Mouse (Mus musculus): ENCODE measurements around the gene Batf3. TPM values are rescaled to one million over a fixed set of nuclear protein-coding genes. Genes with fewer than 3 reads are reported as not detected.

The Batf3 gene
- polyA plus RNA-seq, 1 experiment from 2014 or later, result 1.6 TPM

DNA sequence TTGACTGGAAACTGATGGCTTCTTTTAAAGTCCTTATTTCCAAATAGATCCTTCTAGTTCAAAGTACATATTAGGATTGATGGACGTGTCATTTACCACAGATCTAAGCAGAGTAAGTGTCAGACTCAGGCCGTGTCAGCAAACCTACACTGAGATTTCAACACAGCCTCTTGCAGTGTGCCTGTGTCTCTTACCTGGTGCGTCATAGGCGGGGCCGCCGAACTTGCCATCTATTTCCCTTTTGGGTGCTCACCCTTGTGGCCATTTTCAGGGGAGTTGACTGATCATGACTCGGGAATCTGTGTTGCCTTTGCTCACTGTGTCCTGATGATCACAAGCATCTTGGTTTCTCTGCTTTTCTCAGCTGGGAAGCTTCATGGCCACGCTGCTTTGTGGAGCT, 14.4 kb upstream of the Batf3 start:
- 84% methylated on average over 8 of the region's 8 CpGs for WGBS
- Histone ChIP-seq H3K4me1 (ENCODE audit: control insufficient read depth, insufficient read depth, low read length) (no peaks in the 10 kb centered on the region), H3K36me3 (ENCODE audit: control insufficient read depth, insufficient read depth, low read length) (peaks cover 42% of the 10 kb centered on the region)

DNA sequence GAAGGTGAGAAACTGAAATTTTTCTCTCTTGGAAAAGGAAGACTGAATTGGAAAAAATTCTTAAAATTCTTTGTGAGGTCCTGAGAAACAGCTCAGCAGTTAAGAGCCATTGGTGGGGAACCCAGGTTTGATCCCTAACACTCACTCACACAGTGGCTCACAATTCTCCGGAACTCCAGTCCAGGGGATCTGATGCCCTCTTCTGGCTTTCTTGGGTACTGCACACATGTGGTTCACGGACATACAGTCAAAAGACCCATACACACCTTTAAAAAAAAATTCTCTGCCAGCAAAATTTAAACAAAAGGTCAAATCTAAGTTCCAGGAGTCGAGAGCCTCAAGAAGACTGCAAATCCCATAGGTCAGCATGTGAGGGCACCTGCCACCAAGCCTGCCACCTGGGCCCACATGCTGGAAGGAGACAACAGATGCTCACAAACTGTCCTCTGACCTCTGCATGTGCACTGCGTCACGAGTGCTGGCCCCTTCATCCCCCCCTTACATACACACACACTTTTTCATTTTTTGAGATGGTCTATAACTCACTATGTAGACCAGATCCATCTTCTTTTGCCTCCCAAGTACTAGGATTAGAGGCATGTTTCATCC, 12.6 kb upstream of the Batf3 start:
- WGBS, result 70% methylated on average over 5 of the region's 5 CpGs
- Histone ChIP-seq H3K4me3 (ENCODE audit: low read depth, low read length) (no peak overlapping the region), H3K9me3 (replicated peaks; ENCODE audit: control insufficient read depth, low read length) (no peaks in the 10 kb centered on the region), H3K27ac (ENCODE audit: low read depth, low read length) (no peak overlapping the region), H3K4me1 (ENCODE audit: control insufficient read depth, insufficient read depth, low read length) (no peaks in the 10 kb centered on the region), H3K9ac (ENCODE audit: low read length) (no peak overlapping the region), H3K27me3 (replicated peaks; ENCODE audit: control insufficient read depth, insufficient read depth, low read length) (no peaks in the 10 kb centered on the region), H3K36me3 (ENCODE audit: control insufficient read depth, insufficient read depth, low read length) (peaks cover 33% of the 10 kb centered on the region), H3K4me2 (ENCODE audit: low read length) (no peak overlapping the region)
- ATAC-seq (no peak), DNase-seq (ENCODE audit: low spot score) (peak; percentile 61)

More for the DNA sequence above, 14.4 kb upstream of the Batf3 start:
- DNase-seq (ENCODE audit: low spot score), result no peak
- no peak for ATAC-seq
- no peaks in the 10 kb centered on the region for H3K27me3 ChIP-seq (replicated peaks; ENCODE audit: control insufficient read depth, insufficient read depth, low read length)
- no peak overlapping the region for H3K27ac ChIP-seq (ENCODE audit: low read depth, low read length)
- no peak overlapping the region for H3K9ac ChIP-seq (ENCODE audit: low read length)
- H3K9me3 ChIP-seq (replicated peaks; ENCODE audit: control insufficient read depth, low read length), result no peaks in the 10 kb centered on the region
- H3K4me3 ChIP-seq (ENCODE audit: low read depth, low read length), result no peak overlapping the region
- H3K4me2 ChIP-seq (ENCODE audit: low read length), result no peak overlapping the region

DNA sequence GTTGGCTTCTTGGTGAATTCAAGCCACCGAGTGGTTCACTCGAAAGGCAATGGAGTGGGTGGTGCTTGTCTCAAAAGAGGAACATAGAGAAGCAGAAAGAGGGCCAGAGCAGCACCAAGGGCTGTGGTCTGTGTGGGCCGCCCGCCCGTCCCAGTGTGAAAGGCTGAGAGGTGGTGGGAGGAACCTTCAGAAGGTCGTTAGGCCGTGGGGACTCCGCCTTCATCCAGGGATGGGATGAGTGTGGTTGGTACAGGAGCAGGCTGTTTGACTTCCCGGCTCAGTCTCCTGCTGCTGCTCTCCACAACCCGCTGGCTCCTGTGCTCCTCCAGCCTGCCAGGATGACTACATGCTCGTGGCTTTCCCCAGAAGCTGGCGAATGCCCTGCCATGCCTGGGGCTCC, 12.1 kb upstream of the Batf3 start:
- 73% methylated on average over 12 of the region's 12 CpGs for WGBS
- no peak overlapping the region for H3K27ac ChIP-seq (ENCODE audit: low read depth, low read length)
- no peak overlapping the region for H3K4me2 ChIP-seq (ENCODE audit: low read length)
- no peak overlapping the region for H3K9ac ChIP-seq (ENCODE audit: low read length)
- no peaks in the 10 kb centered on the region for H3K9me3 ChIP-seq (replicated peaks; ENCODE audit: control insufficient read depth, low read length)
- H3K4me3 ChIP-seq (ENCODE audit: low read depth, low read length), result no peak overlapping the region
- DNase-seq (ENCODE audit: low spot score), result no peak
- no peaks in the 10 kb centered on the region for H3K4me1 ChIP-seq (ENCODE audit: control insufficient read depth, insufficient read depth, low read length)
- no peak for ATAC-seq
- H3K27me3 ChIP-seq (replicated peaks; ENCODE audit: control insufficient read depth, insufficient read depth, low read length), result no peaks in the 10 kb centered on the region
- peaks cover 28% of the 10 kb centered on the region for H3K36me3 ChIP-seq (ENCODE audit: control insufficient read depth, insufficient read depth, low read length)

DNA sequence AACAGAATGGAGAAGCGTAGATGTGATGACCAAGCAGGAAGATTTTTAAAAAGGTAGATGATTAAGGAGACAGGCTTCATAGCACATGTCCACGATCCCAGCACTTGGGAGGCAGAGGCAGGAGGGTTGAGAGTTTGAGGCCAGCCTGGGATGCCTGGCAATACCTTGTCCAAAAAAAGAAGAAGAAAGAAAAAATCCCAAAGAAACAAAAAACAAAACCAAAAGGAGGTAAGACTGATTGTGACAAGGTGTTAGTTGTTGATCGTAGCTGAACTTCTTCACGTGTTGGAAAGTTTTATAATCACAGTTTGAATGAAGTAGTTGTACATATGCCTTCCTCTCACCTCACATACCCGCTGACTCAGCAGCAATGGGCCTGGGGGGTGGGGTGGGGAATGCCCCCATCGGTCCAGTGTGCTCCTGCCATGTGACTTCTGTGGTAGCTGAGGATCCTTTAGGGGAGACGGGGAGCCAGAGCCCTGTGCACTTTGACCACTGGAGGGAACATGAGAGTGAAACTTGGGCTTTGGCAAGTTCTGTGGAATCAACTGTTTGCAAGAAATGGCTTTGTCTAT, 11.3 kb upstream of the Batf3 start:
- no peak for DNase-seq (ENCODE audit: low spot score)
- no peaks in the 10 kb centered on the region for H3K27me3 ChIP-seq (replicated peaks; ENCODE audit: control insufficient read depth, insufficient read depth, low read length)
- no peak overlapping the region for H3K9ac ChIP-seq (ENCODE audit: low read length)
- H3K4me1 ChIP-seq (ENCODE audit: control insufficient read depth, insufficient read depth, low read length), result no peaks in the 10 kb centered on the region
- H3K4me2 ChIP-seq (ENCODE audit: low read length), result no peak overlapping the region
- no peak overlapping the region for H3K4me3 ChIP-seq (ENCODE audit: low read depth, low read length)
- ATAC-seq, result no peak
- 88% methylated on average over 7 of the region's 7 CpGs for WGBS
- H3K27ac ChIP-seq (ENCODE audit: low read depth, low read length), result no peak overlapping the region
- peaks cover 24% of the 10 kb centered on the region for H3K36me3 ChIP-seq (ENCODE audit: control insufficient read depth, insufficient read depth, low read length)
- H3K9me3 ChIP-seq (replicated peaks; ENCODE audit: control insufficient read depth, low read length), result no peaks in the 10 kb centered on the region

DNA sequence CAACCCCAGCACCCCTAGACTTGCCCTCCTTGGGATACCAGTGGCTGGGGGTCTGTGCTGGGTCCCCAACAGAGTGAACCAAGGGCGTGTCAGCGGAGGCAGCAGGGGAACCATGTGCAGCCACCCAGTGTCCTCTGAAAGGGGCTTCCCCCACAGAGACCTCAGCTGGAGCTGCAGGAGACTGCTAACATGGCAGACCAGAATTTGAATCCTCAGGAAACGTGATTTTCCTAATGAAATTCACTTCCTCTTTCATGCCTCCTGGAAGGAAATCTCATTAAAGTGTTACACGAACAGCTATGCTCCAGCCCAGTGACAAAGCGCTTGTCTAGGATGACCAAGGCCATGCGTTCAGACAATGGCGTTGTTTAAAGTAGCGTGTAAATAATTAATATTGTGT, 10.7 kb upstream of the Batf3 start:
- DNase-seq (ENCODE audit: low spot score) (no peak), ATAC-seq (no peak)
- Histone ChIP-seq H3K4me2 (ENCODE audit: low read length) (no peak overlapping the region), H3K9ac (ENCODE audit: low read length) (no peak overlapping the region), H3K27ac (ENCODE audit: low read depth, low read length) (no peak overlapping the region), H3K4me3 (ENCODE audit: low read depth, low read length) (no peak overlapping the region), H3K4me1 (ENCODE audit: control insufficient read depth, insufficient read depth, low read length) (no peaks in the 10 kb centered on the region), H3K36me3 (ENCODE audit: control insufficient read depth, insufficient read depth, low read length) (peaks cover 19% of the 10 kb centered on the region), H3K9me3 (replicated peaks; ENCODE audit: control insufficient read depth, low read length) (no peaks in the 10 kb centered on the region), H3K27me3 (replicated peaks; ENCODE audit: control insufficient read depth, insufficient read depth, low read length) (no peaks in the 10 kb centered on the region)
- 80% methylated on average over 8 of the region's 8 CpGs for WGBS

DNA sequence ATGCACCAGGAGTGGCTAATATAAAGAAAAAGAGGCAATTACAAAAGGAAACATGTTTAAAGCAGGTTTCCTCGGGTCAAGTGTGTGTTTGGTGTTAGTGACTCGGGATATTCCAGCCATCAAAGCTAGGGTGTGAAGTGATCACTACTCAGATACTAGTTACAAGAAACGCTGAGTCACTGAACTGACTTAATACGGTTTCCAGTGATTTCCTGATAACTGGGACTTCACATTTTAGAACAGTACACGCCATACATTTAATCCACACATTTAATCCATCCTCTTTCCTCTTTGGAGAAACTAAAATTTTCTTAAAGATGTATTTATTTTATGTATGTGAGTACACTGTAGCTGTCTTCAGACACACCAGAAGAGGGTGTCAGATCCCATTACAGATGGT, 9.7 kb upstream of the Batf3 start:
- no peaks in the 10 kb centered on the region for H3K9me3 ChIP-seq (replicated peaks; ENCODE audit: control insufficient read depth, low read length)
- no peak overlapping the region for H3K4me2 ChIP-seq (ENCODE audit: low read length)
- peaks cover 11% of the 10 kb centered on the region; the same call in 1 of the 2 replicates for H3K36me3 ChIP-seq (ENCODE audit: control insufficient read depth, insufficient read depth, low read length)
- H3K9ac ChIP-seq (ENCODE audit: low read length), result no peak overlapping the region
- H3K27ac ChIP-seq (ENCODE audit: low read depth, low read length), result no peak overlapping the region
- H3K27me3 ChIP-seq (replicated peaks; ENCODE audit: control insufficient read depth, insufficient read depth, low read length), result no peaks in the 10 kb centered on the region
- no peak for ATAC-seq
- no peak overlapping the region for H3K4me3 ChIP-seq (ENCODE audit: low read depth, low read length)
- WGBS, result 90% methylated on average over 5 of the region's 5 CpGs
- no peak for DNase-seq (ENCODE audit: low spot score)
- H3K4me1 ChIP-seq (ENCODE audit: control insufficient read depth, insufficient read depth, low read length), result no peaks in the 10 kb centered on the region

DNA sequence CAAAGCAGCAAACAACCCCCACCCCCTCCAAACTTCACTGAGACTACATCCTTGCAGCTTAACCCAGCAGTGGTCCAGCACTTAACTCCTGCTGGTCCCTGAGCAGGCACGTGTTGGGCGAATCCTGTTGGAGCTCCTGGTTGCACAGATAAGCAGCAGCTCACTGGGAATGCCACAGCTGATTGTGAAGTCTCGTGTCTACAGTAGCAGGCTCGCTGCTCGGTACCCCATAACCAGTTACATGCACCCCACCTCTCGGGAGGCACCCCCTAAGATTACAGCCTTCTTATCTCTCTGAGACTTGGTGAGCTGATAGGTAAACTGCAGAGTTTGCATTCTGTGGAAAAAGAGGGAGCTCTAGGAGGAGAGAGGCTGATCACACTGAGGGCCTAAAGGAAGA, 8.3 kb upstream of the Batf3 start:
- no peak for DNase-seq (ENCODE audit: low spot score)
- H3K27ac ChIP-seq (ENCODE audit: low read depth, low read length), result no peak overlapping the region
- ATAC-seq, result no peak
- no peak overlapping the region for H3K9ac ChIP-seq (ENCODE audit: low read length)
- WGBS, result 76% methylated on average over 6 of the region's 6 CpGs
- H3K4me3 ChIP-seq (ENCODE audit: low read depth, low read length), result no peak overlapping the region
- H3K4me2 ChIP-seq (ENCODE audit: low read length), result no peak overlapping the region
- H3K9me3 ChIP-seq (replicated peaks; ENCODE audit: control insufficient read depth, low read length), result no peaks in the 10 kb centered on the region
- no peaks in the 10 kb centered on the region for H3K27me3 ChIP-seq (replicated peaks; ENCODE audit: control insufficient read depth, insufficient read depth, low read length)
- peaks cover 4% of the 10 kb centered on the region; the same call in 1 of the 2 replicates for H3K36me3 ChIP-seq (ENCODE audit: control insufficient read depth, insufficient read depth, low read length)
- no peaks in the 10 kb centered on the region for H3K4me1 ChIP-seq (ENCODE audit: control insufficient read depth, insufficient read depth, low read length)

DNA sequence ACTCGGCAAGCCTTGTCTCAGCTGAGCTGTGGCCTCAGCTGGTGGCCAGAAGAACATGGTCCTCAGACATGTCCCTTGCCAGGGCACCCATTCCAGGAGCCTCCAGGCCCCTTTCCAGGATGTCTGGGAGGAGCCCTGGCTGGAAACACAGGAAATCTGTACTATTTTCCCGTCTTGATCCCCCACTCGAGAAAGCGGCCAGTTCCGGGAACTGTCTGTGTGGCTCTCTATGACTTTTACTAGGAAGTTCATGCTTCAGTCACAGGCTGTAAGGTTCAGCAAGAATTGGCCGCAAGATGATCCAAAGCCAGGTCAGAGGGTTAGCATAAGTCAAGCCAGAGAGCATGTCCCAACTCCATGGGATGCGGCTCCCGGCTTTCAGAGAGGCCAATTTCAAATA, 5.6 kb upstream of the Batf3 start:
- WGBS, result 88% methylated on average over 8 of the region's 8 CpGs
- Histone ChIP-seq H3K4me2 (ENCODE audit: low read length) (no peak overlapping the region), H3K4me1 (ENCODE audit: control insufficient read depth, insufficient read depth, low read length) (no peaks in the 10 kb centered on the region), H3K4me3 (ENCODE audit: low read depth, low read length) (no peak overlapping the region), H3K9ac (ENCODE audit: low read length) (no peak overlapping the region), H3K36me3 (ENCODE audit: control insufficient read depth, insufficient read depth, low read length) (no peaks in the 10 kb centered on the region), H3K27me3 (replicated peaks; ENCODE audit: control insufficient read depth, insufficient read depth, low read length) (no peaks in the 10 kb centered on the region), H3K9me3 (replicated peaks; ENCODE audit: control insufficient read depth, low read length) (no peaks in the 10 kb centered on the region), H3K27ac (ENCODE audit: low read depth, low read length) (no peak overlapping the region)
- ATAC-seq (no peak), DNase-seq (ENCODE audit: low spot score) (no peak)

DNA sequence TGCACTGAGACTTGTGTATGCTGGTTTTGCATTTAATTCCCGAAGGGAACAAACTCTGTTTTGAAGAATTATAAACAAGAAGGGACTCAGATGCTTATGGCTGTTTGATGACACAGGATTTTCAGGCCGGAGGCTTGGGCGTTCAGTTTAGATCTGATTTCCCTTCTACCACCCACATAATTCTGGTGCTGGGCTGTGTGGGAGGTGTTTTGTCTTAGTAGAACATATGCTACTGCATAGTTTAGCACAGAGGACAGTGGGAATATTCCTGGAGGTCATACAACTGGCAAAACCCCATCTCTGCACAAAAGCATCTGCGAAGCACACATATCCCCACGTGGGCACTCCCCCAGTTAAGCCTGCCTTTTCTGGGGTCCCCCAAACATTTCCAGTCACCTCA, 4.1 kb upstream of the Batf3 start:
- no peaks in the 10 kb centered on the region for H3K36me3 ChIP-seq (ENCODE audit: control insufficient read depth, insufficient read depth, low read length)
- H3K9me3 ChIP-seq (replicated peaks; ENCODE audit: control insufficient read depth, low read length), result no peaks in the 10 kb centered on the region
- H3K27me3 ChIP-seq (replicated peaks; ENCODE audit: control insufficient read depth, insufficient read depth, low read length), result no peaks in the 10 kb centered on the region; the same call in 1 of the 2 replicates
- no peaks in the 10 kb centered on the region for H3K4me1 ChIP-seq (ENCODE audit: control insufficient read depth, insufficient read depth, low read length)
- H3K4me2 ChIP-seq (ENCODE audit: low read length), result no peak overlapping the region
- H3K4me3 ChIP-seq (ENCODE audit: low read depth, low read length), result no peak overlapping the region
- DNase-seq (ENCODE audit: low spot score) (no peak), ATAC-seq (no peak)
- WGBS, result 81% methylated on average over 5 of the region's 5 CpGs
- H3K27ac ChIP-seq (ENCODE audit: low read depth, low read length), result no peak overlapping the region
- H3K9ac ChIP-seq (ENCODE audit: low read length), result no peak overlapping the region

Data from forebrain, embryonic 14.5 days (tissue).